Mouse (Mus musculus): ENCODE measurements around the gene Gm44596. TPM values are rescaled to one million over a fixed set of nuclear protein-coding genes. Genes with fewer than 3 reads are reported as not detected.

Gm44596 gene
- polyA plus RNA-seq (2015; fragmentation: Nextera tagmentation; extraction: Ambion mirVana), result not detected in 2 replicates

DNA sequence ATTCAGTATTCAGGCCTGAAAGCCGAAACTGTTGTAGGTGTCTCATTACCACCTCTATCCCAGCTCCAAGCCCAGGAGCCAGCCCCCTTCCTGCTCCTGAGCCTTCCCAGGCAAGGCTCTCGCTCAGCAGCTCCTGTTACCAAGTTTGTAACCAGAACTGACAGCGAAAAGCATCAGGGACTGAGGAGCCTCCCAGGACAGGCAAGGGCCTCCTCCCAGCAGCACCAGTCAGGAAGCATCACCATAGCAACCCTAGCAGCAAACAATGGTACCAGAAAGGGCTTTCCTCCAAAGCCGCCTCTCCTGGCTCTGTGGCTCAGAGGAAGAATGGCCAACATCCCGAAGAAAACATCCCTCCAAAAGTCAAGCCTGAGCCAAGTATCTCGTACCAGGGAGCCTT is at the start of gene Gm44596, which contains the start of gene Tex52:
Gene Gm44596 (plus strand): TSS at position 312 of the 400 bp plus-strand sequence.
Gene Tex52 (plus strand): TSS at position 265 of the 400 bp plus-strand sequence.
- peak; percentile 40 for DNase-seq (ENCODE audit: low spot score)
- peaks cover 8% of the 10 kb centered on the region; the same call in 1 of the 2 replicates for H3K36me3 ChIP-seq (ENCODE audit: insufficient read depth, low read length)

DNA sequence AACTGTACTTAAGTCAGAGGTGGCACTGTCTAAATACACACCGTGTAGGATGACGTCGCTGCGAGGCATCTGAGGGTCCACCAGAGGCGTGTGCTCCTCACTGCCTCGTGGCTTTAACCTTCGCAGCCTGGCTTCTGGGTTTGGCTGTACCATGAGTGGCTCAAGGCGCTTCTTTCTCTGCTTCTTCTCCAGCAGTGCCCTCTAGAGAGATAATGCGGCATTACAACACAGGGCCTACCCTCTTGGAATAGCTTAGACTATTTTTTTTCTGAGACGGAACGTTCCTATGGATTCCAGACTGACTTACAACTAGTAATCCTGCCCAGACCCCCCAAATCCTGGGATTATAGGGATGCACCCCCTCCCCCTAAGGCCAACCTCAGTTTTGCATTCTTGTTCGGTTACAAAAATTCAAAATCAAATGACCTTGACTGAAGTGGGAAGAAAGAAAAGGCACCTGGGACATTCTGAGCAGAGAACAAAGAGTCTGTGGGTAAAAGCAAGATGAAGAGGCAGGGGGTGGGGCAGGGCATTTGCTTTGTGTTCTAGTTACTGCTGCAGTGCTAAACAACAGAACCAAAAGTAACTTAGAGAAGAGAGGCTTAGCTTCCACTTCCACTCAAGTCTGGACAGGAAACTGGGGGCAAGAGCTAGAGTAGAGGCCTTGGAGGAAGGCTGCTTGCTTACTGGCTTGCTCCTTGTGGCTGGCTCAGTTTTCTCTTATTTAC is 40.7 kb upstream of the Gm44596 start:
- ATAC-seq, result peak; percentile 71
- peaks cover 7% of the 10 kb centered on the region; the same call in 1 of the 2 replicates for H3K36me3 ChIP-seq (ENCODE audit: insufficient read depth, low read length)
- no peak overlapping the region for H3K4me3 ChIP-seq (ENCODE audit: low read depth, low read length)
- no peaks in the 10 kb centered on the region for H3K9me3 ChIP-seq (ENCODE audit: low read length)
- H3K4me2 ChIP-seq (replicated peaks; ENCODE audit: low read depth, low read length), result no peak overlapping the region
- WGBS, result 10% methylated on average over 12 of the region's 12 CpGs
- DNase-seq (ENCODE audit: low spot score), result peak; percentile 82
- no peaks in the 10 kb centered on the region for H3K4me1 ChIP-seq (ENCODE audit: insufficient read depth, low read depth, low read length)
- TF ChIP-seq CTCF (IDR thresholded peaks at IDR 0.05), result peak; percentile 81
- no peak for TF ChIP-seq EP300 (IDR thresholded peaks at IDR 0.05)
- no peak overlapping the region for H3K27ac ChIP-seq (ENCODE audit: low read length)
- no peak overlapping the region for H3K9ac ChIP-seq (replicated peaks; ENCODE audit: low read depth)
- H3K27me3 ChIP-seq (replicated peaks; ENCODE audit: insufficient read depth, low read length), result no peaks in the 10 kb centered on the region

More for the DNA sequence above, at the start of gene Gm44596, which contains the start of gene Tex52:
- Histone ChIP-seq H3K27ac (ENCODE audit: low read length) (no peak within 1 kb of the TSS), H3K27me3 (replicated peaks; ENCODE audit: insufficient read depth, low read length) (no peaks in the 10 kb centered on the region), H3K4me3 (ENCODE audit: low read depth, low read length) (no peak within 1 kb of the TSS), H3K9ac (replicated peaks; ENCODE audit: low read depth) (no peak within 1 kb of the TSS), H3K4me1 (ENCODE audit: insufficient read depth, low read depth, low read length) (no peaks in the 10 kb centered on the region), H3K4me2 (replicated peaks; ENCODE audit: low read depth, low read length) (no peak within 1 kb of the TSS), H3K9me3 (ENCODE audit: low read length) (no peaks in the 10 kb centered on the region)
- WGBS, result 46% methylated on average over 6 of the region's 6 CpGs
- ATAC-seq, result peak; percentile 68
- TF ChIP-seq EP300 (IDR thresholded peaks at IDR 0.05) (no peak), CTCF (IDR thresholded peaks at IDR 0.05) (no peak)

DNA sequence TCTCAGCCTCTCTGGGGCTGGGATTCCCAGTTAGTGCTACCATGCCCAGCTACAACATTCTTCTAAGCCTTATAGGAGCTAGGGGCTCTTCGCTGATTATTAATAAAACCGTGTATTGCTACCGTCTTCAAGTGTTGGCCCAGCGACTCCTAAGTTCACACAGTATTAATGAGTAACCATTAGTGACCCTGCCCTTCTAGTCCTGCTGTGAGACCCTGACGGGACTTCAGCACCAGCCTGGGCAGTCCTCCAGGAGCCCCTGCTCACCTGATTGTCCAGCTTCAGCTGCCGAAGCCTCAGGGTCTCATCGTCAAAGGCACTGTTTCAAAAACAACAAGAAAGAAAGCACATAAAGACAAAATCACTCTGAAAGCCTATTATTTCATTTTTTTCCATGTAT is 37.8 kb upstream of the Gm44596 start:
- Histone ChIP-seq H3K4me2 (replicated peaks; ENCODE audit: low read depth, low read length) (no peak overlapping the region), H3K27ac (ENCODE audit: low read length) (no peak overlapping the region), H3K27me3 (replicated peaks; ENCODE audit: insufficient read depth, low read length) (no peaks in the 10 kb centered on the region), H3K4me3 (ENCODE audit: low read depth, low read length) (no peak overlapping the region), H3K36me3 (ENCODE audit: insufficient read depth, low read length) (0 out of 2 replicates have a peak, but pooled peaks cover 4% of the 10 kb centered on the region), H3K4me1 (ENCODE audit: insufficient read depth, low read depth, low read length) (no peaks in the 10 kb centered on the region), H3K9me3 (ENCODE audit: low read length) (no peaks in the 10 kb centered on the region), H3K9ac (replicated peaks; ENCODE audit: low read depth) (no peak overlapping the region)
- DNase-seq (ENCODE audit: low spot score) (no peak), ATAC-seq (no peak)
- 56% methylated on average over 7 of the region's 7 CpGs for WGBS
- TF ChIP-seq EP300 (IDR thresholded peaks at IDR 0.05) (no peak), CTCF (IDR thresholded peaks at IDR 0.05) (no peak)

DNA sequence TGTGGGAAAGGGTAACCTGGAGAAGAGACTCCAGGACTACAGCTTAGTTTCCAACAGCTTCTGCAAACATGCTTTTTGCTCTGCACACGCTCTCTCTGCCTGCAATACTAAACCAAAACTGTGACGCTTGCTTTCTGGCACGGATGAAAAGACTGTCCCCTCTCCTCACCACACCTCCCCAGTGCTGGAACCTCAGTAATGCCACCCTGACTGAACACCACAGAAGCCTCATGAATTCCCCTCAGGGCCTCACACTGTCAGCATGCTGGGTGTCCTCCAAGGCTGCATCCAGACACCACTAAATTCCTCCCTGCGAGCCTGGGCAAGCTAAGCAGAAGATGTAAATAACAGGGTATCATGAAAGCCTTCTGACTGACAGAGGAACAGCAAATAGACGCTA is 36.4 kb upstream of the Gm44596 start:
- Histone ChIP-seq H3K4me2 (replicated peaks; ENCODE audit: low read depth, low read length) (no peak overlapping the region), H3K27me3 (replicated peaks; ENCODE audit: insufficient read depth, low read length) (no peaks in the 10 kb centered on the region), H3K27ac (ENCODE audit: low read length) (no peak overlapping the region), H3K36me3 (ENCODE audit: insufficient read depth, low read length) (0 out of 2 replicates have a peak, but pooled peaks cover 4% of the 10 kb centered on the region), H3K4me3 (ENCODE audit: low read depth, low read length) (no peak overlapping the region), H3K4me1 (ENCODE audit: insufficient read depth, low read depth, low read length) (no peaks in the 10 kb centered on the region), H3K9ac (replicated peaks; ENCODE audit: low read depth) (no peak overlapping the region), H3K9me3 (ENCODE audit: low read length) (no peaks in the 10 kb centered on the region)
- WGBS, result 37% methylated on average over 5 of the region's 5 CpGs
- TF ChIP-seq CTCF (IDR thresholded peaks at IDR 0.05) (no peak), EP300 (IDR thresholded peaks at IDR 0.05) (no peak)
- ATAC-seq, result no peak
- peak; percentile 33 for DNase-seq (ENCODE audit: low spot score)

DNA sequence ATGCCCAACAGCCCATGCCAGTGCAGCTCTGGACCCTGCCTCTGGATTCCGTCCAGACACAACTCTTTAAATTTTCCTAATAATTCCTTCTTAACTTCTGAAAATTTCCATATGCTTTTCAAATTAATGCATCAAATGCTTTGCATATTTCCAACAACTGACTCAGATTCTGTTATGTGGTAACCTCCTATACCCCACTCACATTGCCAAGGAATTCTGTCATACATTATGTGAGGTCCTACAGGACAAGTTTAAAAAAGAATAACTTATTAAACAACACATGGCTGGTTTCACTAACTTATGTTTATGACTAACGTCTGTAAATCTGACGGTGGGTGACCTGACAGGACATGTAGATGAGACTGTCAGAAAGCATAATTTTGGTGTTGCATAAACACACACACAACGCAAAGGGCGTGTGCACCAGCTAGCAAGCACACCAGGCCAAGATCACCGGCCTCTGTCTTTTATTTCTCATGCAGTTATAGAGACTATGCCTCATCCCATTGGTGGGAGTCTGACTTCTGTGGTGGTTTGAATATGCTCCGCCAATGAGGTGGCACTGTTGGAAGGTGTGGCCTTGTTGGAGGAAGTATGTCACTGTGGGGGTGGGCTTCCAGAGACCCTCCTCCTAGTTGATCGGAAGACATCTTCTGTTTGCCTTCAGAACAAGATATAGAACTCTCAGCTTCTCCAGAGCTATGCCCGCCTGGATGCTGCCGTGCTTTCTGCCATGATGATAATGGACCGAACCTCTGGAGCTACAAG is 33.2 kb upstream of the Gm44596 start:
- Histone ChIP-seq H3K27me3 (replicated peaks; ENCODE audit: insufficient read depth, low read length) (no peaks in the 10 kb centered on the region), H3K4me1 (ENCODE audit: insufficient read depth, low read depth, low read length) (no peaks in the 10 kb centered on the region), H3K4me2 (replicated peaks; ENCODE audit: low read depth, low read length) (no peak overlapping the region), H3K4me3 (ENCODE audit: low read depth, low read length) (no peak overlapping the region), H3K9me3 (ENCODE audit: low read length) (no peaks in the 10 kb centered on the region), H3K27ac (ENCODE audit: low read length) (no peak overlapping the region), H3K9ac (replicated peaks; ENCODE audit: low read depth) (no peak overlapping the region), H3K36me3 (ENCODE audit: insufficient read depth, low read length) (no peaks in the 10 kb centered on the region)
- ATAC-seq, result peak; percentile 77
- peak; percentile 73 for DNase-seq (ENCODE audit: low spot score)
- 79% methylated on average over 11 of the region's 11 CpGs for WGBS
- TF ChIP-seq EP300 (IDR thresholded peaks at IDR 0.05) (no peak), CTCF (IDR thresholded peaks at IDR 0.05) (no peak)

- WGBS, result 72% methylated on average over 10 of the region's 10 CpGs
- Histone ChIP-seq H3K9ac (replicated peaks; ENCODE audit: low read depth) (no peak overlapping the region), H3K9me3 (ENCODE audit: low read length) (no peaks in the 10 kb centered on the region), H3K27ac (ENCODE audit: low read length) (no peak overlapping the region), H3K4me2 (replicated peaks; ENCODE audit: low read depth, low read length) (no peak overlapping the region), H3K4me1 (ENCODE audit: insufficient read depth, low read depth, low read length) (no peaks in the 10 kb centered on the region), H3K4me3 (ENCODE audit: low read depth, low read length) (no peak overlapping the region), H3K27me3 (replicated peaks; ENCODE audit: insufficient read depth, low read length) (no peaks in the 10 kb centered on the region), H3K36me3 (ENCODE audit: insufficient read depth, low read length) (no peaks in the 10 kb centered on the region)
- ATAC-seq (no peak), DNase-seq (ENCODE audit: low spot score) (no peak)
- TF ChIP-seq CTCF (IDR thresholded peaks at IDR 0.05) (no peak), EP300 (IDR thresholded peaks at IDR 0.05) (no peak)
Observed at GRCm38 (mm10) chr6:128345623-128346022, 29.7 kb upstream of the Gm44596 start.
